Mouse (Mus musculus) midbrain, embryonic 14.5 days (tissue): Measurements from ENCODE around the gene Hsf5. TPM values are rescaled to one million over a fixed set of nuclear protein-coding genes. Genes with fewer than 3 reads are reported as not detected.

Experiments
- ATAC-seq: fragments of 200-750 bp; cut with Nextera tagmentation; 2 replicates; pipeline ENCODE4 v1.8.0; 2017; ENCODE audit warnings: moderate number of reproducible peaks, moderate library complexity; ENCODE audit not compliant: low FRiP score, low TSS enrichment
- DNase-seq: peaks from one replicate; pipeline ENCODE4 v3.0.0-alpha.2; 2015
- H3K27ac ChIP-seq: fragments of 300-500 bp; sonication (generic); replicated peaks from 2 replicates; pipeline ENCODE4 v1.5.1; 2014; ENCODE audit warnings: mild to moderate bottlenecking, low read depth, low read length, moderate library complexity
- H3K27me3 ChIP-seq: fragments of 300-500 bp; sonication (generic); 2 replicates; pipeline ENCODE4 v1.6.1; 2014; ENCODE audit warnings: low read length, control low read depth, mixed read lengths; ENCODE audit not compliant: control insufficient read depth, insufficient read depth
- H3K36me3 ChIP-seq: fragments of 300-500 bp; sonication (generic); 2 replicates; pipeline ENCODE4 v1.6.1; 2014; ENCODE audit warnings: low read length, control low read depth; ENCODE audit not compliant: control insufficient read depth, insufficient read depth
- H3K4me1 ChIP-seq: fragments of 300-500 bp; sonication (generic); 2 replicates; pipeline ENCODE4 v1.6.1; 2014; ENCODE audit warnings: mild to moderate bottlenecking, antibody characterized with exemption, low read length, control low read depth; ENCODE audit not compliant: control insufficient read depth, insufficient read depth
- H3K4me2 ChIP-seq: fragments of 300-500 bp; sonication (generic); 2 replicates; pipeline ENCODE4 v1.6.1; 2014; ENCODE audit warnings: mild to moderate bottlenecking, low read length, moderate library complexity
- H3K4me3 ChIP-seq: fragments of 300-500 bp; sonication (generic); replicated peaks from 2 replicates; pipeline ENCODE4 v1.5.1; 2014; ENCODE audit warnings: low read depth, low read length
- H3K9ac ChIP-seq: fragments of 300-500 bp; sonication (generic); replicated peaks from 2 replicates; pipeline ENCODE4 v1.6.1; 2014; ENCODE audit warnings: mild to moderate bottlenecking, low read length, moderate library complexity
- H3K9me3 ChIP-seq: fragments of 300-500 bp; sonication (generic); 2 replicates; pipeline ENCODE4 v1.6.1; 2016; ENCODE audit warnings: low read length, control low read depth, mixed read lengths; ENCODE audit not compliant: control insufficient read depth
- WGBS: fragments of 180-500 bp; shearing (Covaris S2); extraction: QIAGEN DNeasy Blood & Tissue Kit; methylation state at CpG from one replicate; pipeline ENCODE4 v1.1.7; 2014; 5-methylcytosine and 5-hydroxymethylcytosine counted together
- polyA plus RNA-seq: library from polyadenylated mRNA; unstranded; fragments of >200 nt; fragmentation: Nextera tagmentation; extraction: Ambion mirVana; gene quantifications from 2 replicates; pipeline ENCODE4 v1.2.1, GENCODE M21; 2014

Hsf5 gene
- polyA plus RNA-seq, result 0.37 and 0.46 TPM in 2 replicates

DNA sequence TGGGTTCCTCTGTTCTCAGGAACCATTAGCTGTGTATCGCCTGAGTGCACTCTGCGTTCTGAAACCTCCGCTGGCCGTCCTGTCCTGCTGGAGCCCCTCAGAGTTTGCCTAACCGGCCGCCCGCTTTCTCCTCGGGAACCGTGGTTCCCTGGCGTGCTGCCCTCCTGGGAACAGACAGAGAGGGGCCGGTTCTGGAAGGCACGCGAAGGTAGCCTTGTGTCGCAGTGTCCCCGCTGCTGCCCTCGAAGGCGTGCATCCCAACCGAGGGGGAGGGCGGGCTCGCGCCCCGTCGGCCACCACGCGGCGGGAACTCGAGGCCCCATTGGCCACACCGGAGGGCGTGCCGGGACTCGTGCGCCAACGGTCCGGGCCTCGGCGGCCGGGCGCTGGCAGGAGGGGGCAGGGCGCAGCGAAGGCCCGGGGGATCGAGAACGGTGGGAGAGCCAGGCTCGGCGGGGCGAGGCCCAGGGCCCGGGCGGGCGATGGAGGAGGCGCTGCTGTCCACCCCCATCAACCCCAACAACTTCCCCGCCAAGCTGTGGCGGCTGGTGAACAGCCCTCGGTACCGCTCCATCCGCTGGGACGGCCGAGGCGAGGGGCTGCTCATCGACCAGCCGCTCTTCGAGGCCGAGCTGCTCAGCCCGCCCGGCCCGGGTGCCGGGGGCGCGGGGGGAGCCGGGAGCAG is at the start of gene Hsf5:
Gene Hsf5 (plus strand): TSS at position 375 of the 685 bp plus-strand sequence.
- no peak within 1 kb of the TSS for H3K4me2 ChIP-seq
- no peak within 1 kb of the TSS for H3K4me3 ChIP-seq
- no peak within 1 kb of the TSS for H3K9ac ChIP-seq
- ATAC-seq, result no peak
- no peak within 1 kb of the TSS for H3K27ac ChIP-seq
- no peaks in the 10 kb centered on the region for H3K4me1 ChIP-seq
- no peaks in the 10 kb centered on the region for H3K9me3 ChIP-seq
- peaks cover 76% of the 10 kb centered on the region for H3K36me3 ChIP-seq
- WGBS, result 86% methylated on average over 58 of the region's 69 CpGs
- no peak for DNase-seq
- H3K27me3 ChIP-seq, result no peaks in the 10 kb centered on the region

DNA sequence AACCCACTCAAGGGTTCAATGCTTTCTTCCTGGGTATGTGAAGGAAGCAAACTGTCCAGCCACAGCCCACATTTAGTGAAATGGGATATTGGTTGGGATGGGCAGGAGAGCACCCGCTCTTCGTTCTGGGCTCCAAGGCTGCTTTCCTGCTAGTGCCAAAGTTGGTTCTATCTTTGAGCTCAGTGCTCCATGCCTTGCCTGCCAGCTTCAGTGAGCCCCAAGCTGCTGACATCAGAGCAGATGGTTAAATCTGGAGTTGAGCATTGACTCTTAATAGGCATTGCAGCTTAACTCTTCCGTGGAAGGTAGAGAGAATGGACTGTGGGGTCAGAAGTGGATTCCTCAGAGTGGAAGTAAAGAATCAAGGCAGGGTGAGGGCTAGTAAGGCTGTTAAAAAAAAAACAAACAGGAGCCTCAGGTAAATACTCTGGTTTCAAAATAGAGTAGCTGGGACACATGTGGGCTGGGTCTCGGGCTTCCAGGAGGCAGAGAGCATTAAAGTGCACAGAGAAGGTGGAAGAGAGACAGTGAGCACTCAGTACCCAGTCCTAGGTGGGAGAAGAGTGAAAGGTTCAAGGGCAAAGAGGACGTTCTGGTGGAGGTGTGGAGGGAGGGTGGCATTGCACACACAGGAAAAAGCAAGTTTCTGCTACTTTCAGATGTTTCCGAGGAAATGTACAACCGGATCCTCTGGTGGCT is 48.6 kb upstream of the Hsf5 start, which contains the start of gene Sept4:
Gene Sept4 (plus strand): TSS at position 649 of the 699 bp plus-strand sequence.
- Histone ChIP-seq H3K36me3 (no peaks in the 10 kb centered on the region), H3K9ac (no peak within 1 kb of the TSS), H3K27ac (no peak within 1 kb of the TSS), H3K4me1 (no peaks in the 10 kb centered on the region), H3K27me3 (no peaks in the 10 kb centered on the region), H3K4me2 (no peak within 1 kb of the TSS), H3K4me3 (no peak within 1 kb of the TSS), H3K9me3 (no peaks in the 10 kb centered on the region)
- WGBS, result 82% methylated on average over 7 of the region's 7 CpGs
- DNase-seq (no peak), ATAC-seq (no peak)

DNA sequence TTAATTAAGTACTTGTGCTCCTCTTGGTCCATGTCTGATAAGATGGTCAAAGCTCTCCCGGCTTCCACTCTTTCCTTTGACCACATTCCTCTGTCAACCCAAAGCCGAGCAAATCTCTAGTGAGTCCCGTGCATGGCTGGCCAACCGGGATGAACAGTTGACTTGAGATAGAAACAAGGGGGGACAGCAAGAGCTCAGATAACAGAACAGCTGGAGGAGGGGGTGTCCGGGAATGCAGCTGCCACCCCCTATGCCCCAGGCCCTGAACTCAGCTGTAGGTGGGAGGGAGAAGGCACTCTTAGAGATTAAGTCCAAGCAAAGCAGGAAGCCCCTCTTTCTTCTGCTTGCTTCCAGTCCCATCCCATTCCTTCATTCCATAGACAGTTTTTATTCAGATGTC is 46.2 kb upstream of the Hsf5 start:
- no peaks in the 10 kb centered on the region for H3K9me3 ChIP-seq
- no peak overlapping the region for H3K4me3 ChIP-seq
- 20% methylated on average over 5 of the region's 5 CpGs for WGBS
- no peak overlapping the region for H3K9ac ChIP-seq
- DNase-seq, result no peak
- H3K27me3 ChIP-seq, result no peaks in the 10 kb centered on the region
- H3K4me2 ChIP-seq, result no peak overlapping the region
- no peak for ATAC-seq
- no peak overlapping the region for H3K27ac ChIP-seq
- no peaks in the 10 kb centered on the region for H3K4me1 ChIP-seq
- no peaks in the 10 kb centered on the region for H3K36me3 ChIP-seq

DNA sequence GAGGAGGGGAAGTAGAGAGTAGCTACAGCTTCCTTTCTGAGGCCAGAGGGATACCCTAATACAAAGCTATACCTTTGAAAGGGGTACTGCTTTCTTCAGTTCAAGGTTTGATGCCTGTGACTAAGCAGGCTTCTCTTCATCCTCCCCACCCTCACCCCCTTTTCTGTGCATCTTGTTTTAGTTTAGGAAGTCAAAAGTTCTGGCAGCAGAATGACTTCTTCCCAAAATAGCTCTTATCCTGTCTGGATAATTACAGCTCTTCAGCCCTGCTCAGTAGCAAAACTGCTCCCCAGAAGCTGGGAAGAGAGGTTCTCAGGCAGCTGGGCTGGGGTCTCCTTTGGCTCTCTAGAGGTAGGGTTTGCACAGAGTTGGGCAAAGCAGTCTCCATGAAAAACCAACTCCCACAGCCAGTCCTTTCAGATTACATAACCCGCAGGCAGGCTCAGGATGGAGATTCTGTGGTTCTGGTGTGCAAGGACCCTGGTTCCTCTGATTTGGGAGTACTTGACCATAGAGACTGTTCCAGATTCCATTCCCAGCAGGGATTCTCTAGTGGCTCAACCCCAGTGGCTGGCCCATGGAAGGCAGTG is 45.5 kb upstream of the Hsf5 start:
- Histone ChIP-seq H3K27ac (no peak overlapping the region), H3K27me3 (no peaks in the 10 kb centered on the region), H3K36me3 (no peaks in the 10 kb centered on the region), H3K4me3 (no peak overlapping the region), H3K9ac (no peak overlapping the region), H3K9me3 (no peaks in the 10 kb centered on the region), H3K4me1 (no peaks in the 10 kb centered on the region), H3K4me2 (no peak overlapping the region)
- 85% methylated on average over 1 of the region's 1 CpGs for WGBS
- DNase-seq (no peak), ATAC-seq (no peak)

DNA sequence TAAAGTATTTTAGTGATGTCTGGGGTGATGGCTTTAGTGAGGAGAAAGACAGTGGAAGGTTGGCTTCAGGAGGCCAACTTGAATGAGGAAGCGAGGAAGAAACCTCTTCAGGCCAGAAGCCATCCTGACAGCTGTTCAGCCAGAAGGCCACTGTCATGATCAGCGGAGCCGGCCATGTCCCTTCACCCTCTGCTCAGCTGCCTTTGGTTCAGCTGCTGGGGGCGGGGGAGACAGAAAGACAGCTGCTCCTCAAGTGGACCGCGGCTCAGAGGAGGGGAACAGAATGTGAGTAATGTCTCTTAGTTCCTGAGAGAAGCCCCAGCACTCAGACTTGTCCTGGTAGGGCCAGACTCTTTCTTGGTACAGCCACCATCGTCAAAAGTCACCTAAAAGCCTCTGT is 43.2 kb upstream of the Hsf5 start:
- no peak overlapping the region for H3K27ac ChIP-seq
- no peaks in the 10 kb centered on the region for H3K36me3 ChIP-seq
- no peaks in the 10 kb centered on the region for H3K9me3 ChIP-seq
- H3K27me3 ChIP-seq, result no peaks in the 10 kb centered on the region
- ATAC-seq, result no peak
- 79% methylated on average over 7 of the region's 7 CpGs for WGBS
- H3K4me3 ChIP-seq, result no peak overlapping the region
- DNase-seq, result no peak
- H3K4me1 ChIP-seq, result peaks cover 14% of the 10 kb centered on the region
- H3K4me2 ChIP-seq, result no peak overlapping the region
- H3K9ac ChIP-seq, result no peak overlapping the region

DNA sequence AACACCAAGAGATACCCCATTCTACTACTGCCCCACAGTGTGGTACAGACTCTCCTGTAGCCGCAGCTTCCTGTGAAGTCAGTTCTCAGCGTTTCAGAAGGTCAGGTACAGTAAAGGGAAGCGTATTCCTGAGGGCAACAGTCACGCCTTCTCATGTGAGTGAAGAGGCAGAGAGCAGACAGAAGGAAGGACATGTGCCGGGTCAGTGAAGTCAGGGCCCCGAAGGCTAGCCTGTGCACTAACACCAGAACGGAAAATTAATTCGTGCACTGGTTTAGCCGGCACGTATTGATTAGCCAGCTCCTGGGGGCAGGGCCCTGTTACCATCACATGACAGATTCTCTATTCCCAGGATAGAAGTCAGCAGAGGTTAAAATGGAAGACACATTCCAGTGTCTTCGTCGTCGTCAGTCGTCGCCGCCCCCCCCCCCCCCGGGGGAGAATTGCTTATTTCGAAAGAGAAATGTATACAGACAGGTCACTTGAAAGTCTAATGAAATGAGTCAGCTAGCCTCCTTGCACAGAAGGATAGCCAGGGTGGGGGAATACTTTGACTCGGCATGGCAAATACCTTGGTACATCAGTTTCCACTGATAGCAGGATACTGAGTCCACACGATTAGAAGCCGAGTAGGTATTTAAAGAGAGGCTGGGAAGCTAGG is 42.3 kb upstream of the Hsf5 start:
- ATAC-seq, result no peak

DNA sequence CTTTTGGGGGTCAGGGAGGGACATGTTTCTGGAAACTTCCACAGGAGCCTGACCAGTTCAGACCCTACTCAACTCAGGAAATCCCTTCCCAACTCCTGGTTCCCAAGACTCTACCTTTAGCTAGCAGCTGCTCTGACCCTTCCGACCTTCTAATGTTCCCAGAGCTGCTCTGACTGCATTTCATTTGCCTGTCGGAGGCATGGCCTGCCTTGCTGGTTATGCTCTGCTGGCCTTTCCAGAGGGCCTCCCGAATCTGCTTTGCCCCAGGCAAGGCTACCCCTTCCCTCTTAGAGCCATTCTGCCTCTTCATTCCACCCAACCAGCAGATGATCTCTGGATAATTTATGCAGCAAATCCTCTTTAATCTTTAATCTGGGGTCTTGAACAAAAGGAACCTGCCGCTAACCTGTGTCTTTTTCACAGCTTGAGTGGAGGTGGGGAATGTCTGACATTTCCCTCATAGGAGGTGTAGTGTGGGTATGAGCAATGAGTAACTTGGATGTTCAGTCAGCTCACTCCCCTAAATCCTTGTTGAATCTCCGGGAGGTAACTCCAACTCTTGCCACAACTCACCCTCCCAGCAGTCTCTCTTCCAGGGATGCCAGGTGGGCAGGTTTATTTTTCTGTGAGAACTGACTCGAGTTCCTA is 39.2 kb upstream of the Hsf5 start:
- H3K27ac ChIP-seq, result peak overlapping the region; percentile 49; the same call in 1 of the 2 replicates
- 6% methylated on average over 6 of the region's 6 CpGs for WGBS

More for the DNA sequence above, 42.3 kb upstream of the Hsf5 start:
- Histone ChIP-seq H3K4me3 (no peak overlapping the region), H3K9me3 (no peaks in the 10 kb centered on the region), H3K27ac (no peak overlapping the region), H3K27me3 (no peaks in the 10 kb centered on the region), H3K36me3 (no peaks in the 10 kb centered on the region), H3K4me2 (no peak overlapping the region), H3K4me1 (peaks cover 19% of the 10 kb centered on the region), H3K9ac (no peak overlapping the region)
- no peak for DNase-seq
- WGBS, result 64% methylated on average over 21 of the region's 21 CpGs

DNA sequence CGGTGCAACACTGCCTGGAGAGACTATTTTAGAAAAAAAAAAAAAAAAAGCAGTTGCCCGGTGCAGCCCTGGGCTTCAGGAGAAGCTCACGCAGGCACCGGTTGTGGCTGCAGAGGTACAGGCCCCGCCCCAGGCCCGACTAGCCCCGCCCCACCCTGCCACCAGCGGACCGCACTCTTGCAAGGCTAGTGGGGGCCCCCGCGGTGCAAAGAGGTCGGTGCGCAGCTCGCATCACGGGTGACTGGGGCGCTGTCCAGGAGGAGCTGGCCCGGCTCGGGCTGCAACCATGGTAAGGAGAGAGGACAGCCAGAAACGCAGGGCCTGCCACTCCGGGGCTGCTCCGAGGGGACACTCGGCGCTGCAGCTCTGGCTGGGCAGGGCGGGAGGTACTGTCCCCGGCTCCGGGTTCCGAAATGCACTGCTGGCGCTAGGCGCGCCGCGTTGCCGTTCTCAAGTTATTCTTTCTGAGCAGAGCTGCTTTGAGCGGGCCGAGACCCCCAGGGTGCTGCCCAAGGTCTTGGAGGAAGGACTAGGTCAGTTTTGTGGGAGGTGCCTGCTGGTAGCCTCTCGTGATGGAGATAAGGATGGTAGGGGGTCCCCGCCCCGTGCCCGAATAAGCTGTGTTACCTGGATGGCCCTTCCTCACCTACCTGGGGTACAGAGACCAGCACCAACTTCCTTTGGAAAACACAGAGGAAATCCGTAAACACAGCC is 38.6 kb upstream of the Hsf5 start:
- no peaks in the 10 kb centered on the region for H3K36me3 ChIP-seq
- peaks cover 19% of the 10 kb centered on the region for H3K4me1 ChIP-seq
- peak overlapping the region; percentile 57 for H3K4me3 ChIP-seq
- peak overlapping the region; percentile 74 for H3K9ac ChIP-seq
- WGBS, result under 1% methylated on average over 40 of the region's 40 CpGs
- peak overlapping the region; percentile 49; the same call in 1 of the 2 replicates for H3K27ac ChIP-seq
- ATAC-seq (peak; percentile 64), DNase-seq (peak; percentile 74)
- H3K9me3 ChIP-seq, result no peaks in the 10 kb centered on the region
- no peaks in the 10 kb centered on the region for H3K27me3 ChIP-seq
- peak overlapping the region; percentile 93 for H3K4me2 ChIP-seq

More for the DNA sequence above, 39.2 kb upstream of the Hsf5 start:
- Histone ChIP-seq H3K9me3 (no peaks in the 10 kb centered on the region), H3K27me3 (no peaks in the 10 kb centered on the region), H3K36me3 (no peaks in the 10 kb centered on the region), H3K4me1 (peaks cover 19% of the 10 kb centered on the region), H3K4me3 (peak overlapping the region; percentile 57), H3K9ac (peak overlapping the region; percentile 74), H3K4me2 (peak overlapping the region; percentile 93)
- DNase-seq (peak; percentile 15), ATAC-seq (no peak)
